Mouse (Mus musculus) adipose tissue, adult 10 weeks (tissue): Measurements from ENCODE around the gene Stard13. TPM values are rescaled to one million over a fixed set of nuclear protein-coding genes. Genes with fewer than 3 reads are reported as not detected.

Source experiments
- polyA plus RNA-seq: library from polyadenylated mRNA; stranded (reverse); fragments of 350-450 nt; fragmentation: Illumina TruSeq; extraction: RNeasy Lipid Tissue Mini Kit (QIAGEN cat#74804); gene quantifications from one replicate; pipeline ENCODE4 v1.2.3, GENCODE M21; 2014; ENCODE audit warnings: low read depth, low replicate concordance

Stard13 gene
- polyA plus RNA-seq: 11.0 TPM

DNA sequence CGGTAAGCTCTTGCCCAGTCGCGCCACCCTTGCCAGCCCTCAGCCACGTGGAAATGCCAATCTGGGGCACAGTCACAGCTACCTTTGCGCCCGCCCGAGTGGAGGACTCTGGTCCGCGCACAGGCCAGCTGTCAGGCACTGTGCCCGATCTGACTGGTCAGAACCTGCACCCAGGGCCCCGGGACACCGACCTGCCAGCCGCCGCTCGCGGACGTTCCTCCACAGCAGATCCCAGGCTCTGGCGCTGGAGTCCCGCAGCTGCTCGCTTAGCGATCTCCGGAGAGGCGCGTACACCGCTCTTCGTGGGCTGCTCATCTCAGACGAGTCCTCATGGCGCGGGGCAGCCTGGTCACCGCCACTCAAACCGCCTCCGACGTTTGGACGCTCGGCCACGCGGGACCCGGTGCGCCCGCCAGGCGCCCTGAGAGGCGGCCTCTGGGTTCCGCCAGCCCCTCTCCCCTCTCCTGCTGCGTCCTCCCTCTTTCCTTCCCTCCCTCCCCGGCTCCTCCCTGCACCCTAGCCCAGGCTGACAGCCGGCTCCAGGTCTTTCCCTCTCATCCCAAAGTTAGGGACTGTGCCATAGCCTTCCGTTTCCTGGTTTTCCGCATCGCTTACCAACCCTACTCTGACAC, at the start of gene Stard13:
Stard13 (minus strand) TSS at position 437 of the 632 bp plus-strand sequence.

Other genes starting within 250 kb of the Stard13 start
- gene Gm42906, start 194.3 kb upstream of the Stard13 start, polyA plus RNA-seq: not detected